Mouse (Mus musculus): Measurements from ENCODE around the gene Bcas2. TPM values are rescaled to one million over a fixed set of nuclear protein-coding genes. Genes with fewer than 3 reads are reported as not detected.
"Not testable (repeated sequence)": the region's sequence is repeated elsewhere in the genome, so short reads cannot be mapped to it uniquely, and the experiment has no call there.

Bcas2 gene
- total RNA-seq, 4 experiments from 2014 or later: 42.4 to 55.0 (median 49.6) TPM

GRCm38 (mm10) chr3:103159232-103159900 is 12.1 kb upstream of the Bcas2 start:
- no peak for DNase-seq (ENCODE audit: low spot score)

GRCm38 (mm10) chr3:103169771-103170170 is 1.7 kb upstream of the Bcas2 start:
- DNase-seq (ENCODE audit: low spot score): peak; percentile 71

- no peak for DNase-seq (ENCODE audit: low spot score)
These were observed 1.2 kb downstream of the Bcas2 start for GRCm38 (mm10) chr3:103172615-103173014.

DNA sequence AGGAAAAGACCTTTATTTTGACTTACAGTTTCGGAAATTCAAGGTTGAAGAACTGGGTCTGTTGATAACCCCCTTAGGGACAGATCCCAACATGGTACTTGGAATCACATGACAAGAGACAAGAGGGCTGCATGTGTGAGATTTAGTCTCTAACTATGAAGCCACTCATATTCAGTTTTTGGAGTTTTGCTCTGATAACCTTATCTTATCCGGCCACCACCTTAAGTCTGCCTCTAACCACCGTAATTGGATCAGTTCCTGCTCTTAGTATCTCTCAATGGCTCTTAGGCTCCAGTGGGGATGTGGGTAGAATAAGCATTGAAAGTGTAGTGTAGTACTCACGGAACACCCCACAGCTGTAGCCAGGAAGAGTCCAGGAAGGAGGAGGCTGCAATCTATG is 5.3 kb downstream of the Bcas2 start:
- DNase-seq (ENCODE audit: low spot score): no peak

GRCm38 (mm10) chr3:103179527-103179926 is 8.1 kb downstream of the Bcas2 start:
- DNase-seq (ENCODE audit: low spot score): no peak

GRCm38 (mm10) chr3:103181171-103181570 is 9.7 kb downstream of the Bcas2 start:
- no peak for DNase-seq (ENCODE audit: low spot score)

GRCm38 (mm10) chr3:103182821-103183220 is 11.4 kb downstream of the Bcas2 start:
- DNase-seq (ENCODE audit: low spot score): no peak

DNA sequence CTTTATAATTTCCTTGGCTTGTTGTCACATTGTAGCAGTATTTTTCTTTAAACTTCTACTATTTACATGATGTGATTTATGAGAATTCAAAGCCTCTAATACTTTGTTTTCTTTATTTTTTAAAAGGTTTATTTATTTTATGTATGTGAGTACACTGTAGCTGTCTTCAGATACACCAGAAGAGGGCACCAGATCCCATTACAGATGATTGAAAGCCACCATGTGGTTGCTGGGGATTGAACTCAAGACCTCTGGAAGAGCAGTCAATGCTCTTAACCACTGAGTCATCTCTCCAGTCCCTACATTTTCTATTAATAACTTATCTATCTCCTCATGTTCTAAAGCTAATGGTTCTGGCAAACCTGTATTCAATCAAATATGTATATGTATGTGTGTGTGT is 13.0 kb downstream of the Bcas2 start:
- not testable (repeated sequence) for DNase-seq (ENCODE audit: low spot score)

- DNase-seq (ENCODE audit: low spot score): no peak
These were observed 17.0 kb downstream of the Bcas2 start for GRCm38 (mm10) chr3:103188451-103188850.

DNA sequence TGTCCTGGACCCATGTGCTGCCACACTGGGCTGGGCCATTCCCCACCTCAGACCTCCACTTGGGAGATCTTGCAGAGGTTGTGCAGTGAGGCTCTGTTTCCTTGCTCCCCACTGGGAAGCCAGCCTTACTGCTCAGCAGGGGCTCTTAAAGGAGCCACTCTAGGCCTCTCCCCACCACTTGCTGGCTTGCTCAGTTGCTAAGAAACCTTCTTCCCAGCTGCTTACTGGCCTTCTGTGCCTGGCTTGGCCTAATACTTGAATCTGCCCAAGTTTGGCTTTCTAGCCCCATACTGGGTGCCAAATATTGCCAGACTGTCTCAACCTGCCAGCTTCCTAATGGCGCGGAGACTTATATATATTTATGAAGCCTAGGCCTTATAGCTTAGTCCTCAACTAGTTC is 17.4 kb downstream of the Bcas2 start:
- no peak for DNase-seq (ENCODE audit: low spot score)

- DNase-seq (ENCODE audit: low spot score): no peak
These were observed 20.7 kb downstream of the Bcas2 start for GRCm38 (mm10) chr3:103192161-103192560.

GRCm38 (mm10) chr3:103193186-103193585 is 21.7 kb downstream of the Bcas2 start:
- DNase-seq (ENCODE audit: low spot score): no peak

- no peak for DNase-seq (ENCODE audit: low spot score)
These were observed 24.9 kb downstream of the Bcas2 start for GRCm38 (mm10) chr3:103196320-103196823.

GRCm38 (mm10) chr3:103199386-103199785 is 27.9 kb downstream of the Bcas2 start:
- no peak for DNase-seq (ENCODE audit: low spot score)

- DNase-seq (ENCODE audit: low spot score): not testable (repeated sequence)
These were observed 29.6 kb downstream of the Bcas2 start for GRCm38 (mm10) chr3:103201105-103201504.

GRCm38 (mm10) chr3:103203554-103203953 is 32.1 kb downstream of the Bcas2 start:
- DNase-seq (ENCODE audit: low spot score): no peak

GRCm38 (mm10) chr3:103204445-103204844 is 33.0 kb downstream of the Bcas2 start:
- no peak for DNase-seq (ENCODE audit: low spot score)

DNA sequence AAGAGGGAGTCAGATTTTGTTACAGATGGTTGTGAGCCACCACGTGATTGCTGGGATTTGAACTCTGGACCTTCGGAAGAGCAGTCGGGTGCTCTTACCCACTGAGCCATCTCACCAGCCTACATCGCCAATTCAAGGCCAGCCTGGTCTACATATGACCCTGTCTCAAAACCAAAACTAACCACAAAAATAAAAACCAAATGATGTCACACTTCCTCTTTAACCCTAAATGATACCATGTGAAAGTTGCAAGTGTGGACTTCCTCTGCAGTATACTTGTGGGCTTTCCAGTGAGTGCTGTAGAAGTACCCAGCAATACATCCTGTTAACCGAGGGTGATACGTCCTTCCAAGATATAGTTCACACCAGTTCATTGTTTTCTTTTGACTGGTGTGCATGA is 34.9 kb downstream of the Bcas2 start:
- peak; percentile 17 for DNase-seq (ENCODE audit: low spot score)

DNA sequence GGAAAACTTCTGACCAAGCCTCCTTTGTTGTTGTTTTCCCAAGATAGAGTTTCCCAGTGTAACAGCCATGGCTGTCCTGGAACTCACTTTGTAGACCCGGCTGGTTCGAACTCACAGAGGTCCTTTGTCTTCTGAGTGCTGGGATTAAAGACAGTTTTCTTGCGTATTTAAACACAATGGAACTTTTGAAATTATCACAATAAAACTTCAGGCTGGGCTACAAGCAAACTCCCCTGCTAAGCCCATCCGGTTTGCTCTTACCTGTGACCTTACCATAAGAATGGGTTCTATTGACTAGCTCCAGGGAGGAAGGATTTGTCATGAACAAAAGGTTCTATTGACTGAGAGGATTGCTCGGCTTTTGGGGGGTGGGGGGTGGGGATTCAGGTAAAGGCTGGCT is 36.3 kb downstream of the Bcas2 start:
- DNase-seq (ENCODE audit: low spot score): no peak

DNA sequence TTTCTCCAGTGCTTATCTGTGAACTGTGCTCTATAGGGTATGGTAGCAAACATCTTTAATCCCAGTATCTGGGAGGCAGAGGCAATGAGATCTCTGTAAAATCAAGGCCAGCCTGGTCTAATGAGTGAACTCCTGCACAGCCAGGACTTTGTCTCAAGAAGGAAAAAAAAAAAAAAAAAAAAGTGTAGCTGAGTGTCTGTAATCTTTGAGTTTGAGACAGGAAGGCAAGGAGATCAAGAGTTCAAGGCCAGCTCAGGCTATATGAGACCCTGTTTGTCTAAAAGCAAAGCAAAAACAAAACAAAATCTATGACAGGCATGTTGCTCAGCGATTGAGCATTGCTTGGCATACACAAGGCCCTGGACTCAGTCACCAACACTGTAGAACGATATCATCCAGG is 36.8 kb downstream of the Bcas2 start:
- DNase-seq (ENCODE audit: low spot score): no peak

GRCm38 (mm10) chr3:103211101-103211500 is 39.6 kb downstream of the Bcas2 start:
- no peak for DNase-seq (ENCODE audit: low spot score)

DNA sequence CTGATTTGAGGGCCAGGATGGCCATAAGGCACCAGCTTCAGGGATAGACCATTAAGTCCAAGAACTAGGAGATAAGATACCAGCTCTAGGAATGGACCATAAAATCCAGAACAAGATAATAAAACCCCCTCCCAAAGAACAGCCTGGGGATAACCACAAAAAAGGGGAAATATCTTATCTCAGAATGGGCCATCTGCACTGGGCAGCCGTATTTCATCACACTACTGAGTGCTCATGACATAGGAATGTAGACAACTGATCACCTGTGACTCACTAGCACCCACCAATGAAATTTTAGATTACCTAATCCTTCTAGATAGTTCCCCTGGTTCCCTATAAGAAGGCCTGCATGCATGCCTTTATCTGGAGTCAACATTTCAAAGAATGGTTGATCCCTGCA is 40.7 kb downstream of the Bcas2 start:
- no peak for DNase-seq (ENCODE audit: low spot score)

DNA sequence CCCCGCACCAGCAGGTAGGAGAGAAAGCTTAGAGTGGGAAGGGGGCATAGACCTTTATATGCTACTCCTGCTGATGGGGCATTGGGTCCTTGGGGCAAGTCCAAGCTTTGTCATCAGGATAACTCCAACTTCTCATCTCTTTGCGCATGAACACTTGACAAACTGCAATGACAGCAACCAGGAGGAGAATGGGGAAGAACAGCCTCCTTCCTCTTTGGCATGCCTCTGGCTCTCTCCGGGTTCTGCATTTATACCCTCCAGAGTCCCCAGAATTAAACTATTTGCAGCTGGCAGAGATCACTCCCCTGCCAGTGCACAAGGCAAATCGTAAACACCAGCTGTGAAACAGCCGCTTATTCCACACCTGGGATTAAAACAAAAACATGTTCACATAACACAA is 42.1 kb downstream of the Bcas2 start:
- DNase-seq (ENCODE audit: low spot score): peak; percentile 12

All from heart, adult 8-10 months (tissue).